Mouse (Mus musculus) erythroblast, embryonic 14.5 days (primary cell): ENCODE measurements around the gene Tgfbr3l.

ENCODE experiments used
- GATA1 ChIP-seq: IDR thresholded peaks from 2 replicates; pipeline ENCODE4 v1.6.1; 2012; ENCODE audit warnings: low read length, inconsistent platforms, mixed read lengths
- TAL1 ChIP-seq: IDR thresholded peaks from 3 replicates; pipeline ENCODE4 v1.6.1; 2012; ENCODE audit warnings: low read length, inconsistent platforms, mixed read lengths

DNA sequence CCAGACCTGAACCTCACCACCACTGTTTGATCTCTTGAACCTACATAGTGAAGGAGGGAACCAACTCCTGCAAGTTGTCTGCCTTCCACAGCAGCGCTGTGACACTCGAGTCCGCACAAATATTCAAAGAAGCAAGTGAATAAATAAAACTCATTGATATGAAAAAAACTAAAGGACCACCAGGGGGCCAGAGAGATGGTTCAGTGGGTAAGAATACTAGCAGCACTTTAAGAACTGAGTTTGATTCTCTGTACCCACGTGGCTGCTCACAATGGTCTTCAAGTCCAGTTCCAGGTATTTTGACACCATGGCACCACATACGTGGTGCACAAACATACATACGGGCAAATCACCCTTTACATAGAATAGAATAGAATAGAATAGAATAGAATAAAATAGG is 36.9 kb upstream of the Tgfbr3l start:
- TF ChIP-seq GATA1 = no peak
- TF ChIP-seq TAL1 = no peak
